Mouse (Mus musculus) thymus, postnatal 10 days (tissue): ENCODE measurements around the gene Clic3.
"Not testable (repeated sequence)": the region's sequence is repeated elsewhere in the genome, so short reads cannot be mapped to it uniquely, and the experiment has no call there.

Experiments used
- DNase-seq, 2 experiments: peaks; one replicate each; pipeline ENCODE4 v3.0.0; 2021; ENCODE audit warnings: low spot score in 2 of 2

Clic3 gene

DNA sequence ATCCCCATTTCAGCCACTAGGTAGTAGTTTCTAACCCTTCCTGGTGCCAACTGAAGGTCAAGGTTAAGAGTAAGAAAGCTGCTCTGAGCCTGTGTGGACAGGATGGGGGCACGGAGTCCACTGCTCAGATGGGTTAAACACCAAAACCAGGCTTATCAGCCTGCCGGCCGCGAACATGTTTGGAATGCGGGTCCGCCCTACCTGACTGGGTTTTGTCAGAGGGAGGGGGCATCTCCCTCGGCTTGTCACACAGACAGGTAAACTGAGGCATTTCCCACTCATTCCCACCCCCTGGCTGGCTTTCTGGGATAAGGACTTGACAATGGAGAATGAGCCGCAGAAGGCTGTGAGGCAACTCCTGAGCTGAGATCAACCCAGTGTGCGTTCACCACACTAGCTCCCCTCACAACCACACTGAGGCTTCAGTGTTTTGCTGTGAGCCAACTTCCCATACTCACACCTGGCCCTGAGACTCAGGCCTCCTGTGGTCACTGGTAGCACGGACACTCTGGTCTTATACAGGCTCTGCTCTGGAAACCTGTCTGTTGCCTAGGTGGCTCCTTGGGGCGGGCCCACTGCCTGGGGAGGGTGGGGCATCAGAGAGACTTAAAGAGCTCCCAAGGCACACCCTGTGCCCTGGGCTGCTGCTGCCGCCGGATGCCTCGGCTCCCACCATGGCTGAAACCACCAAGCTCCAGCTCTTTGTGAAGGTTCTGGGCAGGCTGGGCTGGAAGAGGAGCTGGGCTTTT, at the start of gene Clic3:
Gene Clic3, plus strand, starts transcription at position 634 of the 749 bp plus-strand sequence.
- no peak for DNase-seq

DNA sequence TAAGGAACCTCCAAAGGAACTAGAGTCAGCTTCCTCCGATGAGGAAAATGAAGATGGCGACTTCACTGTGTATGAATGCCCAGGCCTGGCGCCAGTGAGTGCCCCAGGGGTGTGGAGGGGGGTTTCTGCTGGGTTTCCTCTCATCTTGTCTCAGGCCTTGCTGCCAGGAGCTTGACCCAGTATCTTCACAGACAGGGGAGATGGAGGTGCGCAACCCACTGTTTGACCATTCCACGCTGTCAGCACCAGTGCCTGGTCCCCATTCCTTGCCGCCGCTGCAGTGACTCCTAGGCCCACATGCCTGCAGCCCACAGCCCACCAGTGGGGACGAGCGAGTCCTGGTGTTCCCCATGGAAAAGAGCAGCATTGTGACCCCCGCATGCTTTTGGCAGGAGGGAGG, 47.7 kb upstream of the Clic3 start:
- peak in 1 of 2 experiments; percentile 2 for DNase-seq

DNA sequence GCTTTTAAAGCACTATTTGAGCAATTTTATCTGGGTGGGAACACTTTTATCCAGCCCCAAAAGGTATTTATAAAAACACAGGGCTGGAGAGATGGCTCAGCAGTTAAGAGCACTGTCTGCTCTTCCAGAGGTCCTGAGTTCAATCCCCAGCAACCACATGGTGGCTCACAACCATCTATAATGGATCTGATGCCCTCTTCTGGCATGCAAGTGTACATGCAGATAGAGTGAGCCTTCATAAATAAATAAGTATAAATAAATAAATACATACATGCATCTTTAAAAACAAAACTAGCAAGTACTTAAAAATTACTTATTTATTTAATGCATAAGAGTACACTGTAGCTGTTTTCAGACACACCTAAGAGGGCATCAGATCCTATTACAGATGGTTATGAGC, 43.2 kb upstream of the Clic3 start:
- not testable (repeated sequence) for DNase-seq

DNA sequence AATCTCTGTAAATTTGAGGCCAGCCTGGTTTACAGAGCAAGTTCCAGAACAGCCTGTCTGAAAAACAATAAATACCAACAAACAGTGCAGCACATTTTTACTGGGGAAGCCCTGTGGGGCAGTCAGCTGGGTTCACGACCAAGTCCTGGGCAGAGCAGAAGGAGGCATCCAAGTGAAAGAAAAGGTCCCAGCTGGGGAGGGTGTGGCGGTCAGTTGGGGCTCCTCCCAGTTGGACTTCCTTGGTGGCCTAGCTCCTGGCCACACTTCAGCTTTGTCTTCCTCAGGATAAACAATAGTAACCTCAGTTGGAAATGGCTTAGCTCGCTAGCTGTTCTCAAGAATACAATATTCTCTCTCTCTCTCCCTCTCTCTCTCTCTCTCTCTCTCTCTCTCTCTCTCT, 39.2 kb upstream of the Clic3 start:
- DNase-seq = no peak

DNA sequence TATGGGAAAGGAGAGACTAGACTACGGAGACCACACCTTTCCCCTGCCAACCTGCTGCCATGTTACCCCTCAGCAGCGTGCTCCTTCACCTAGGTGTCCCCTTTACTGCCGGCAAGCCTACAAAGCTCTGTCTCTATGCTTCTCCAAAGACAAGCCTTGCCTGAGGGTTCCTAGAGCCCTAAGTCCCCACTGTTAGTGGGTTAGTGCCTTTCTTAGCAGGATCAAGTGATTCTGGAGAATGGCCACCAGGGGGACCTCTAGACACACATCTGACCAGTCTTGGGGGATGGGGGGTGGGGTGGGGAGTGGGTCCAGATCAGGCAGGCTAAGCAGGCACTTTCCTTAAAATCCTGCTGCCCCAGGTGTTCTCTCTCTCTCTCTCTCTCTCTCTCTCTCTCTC, 34.7 kb upstream of the Clic3 start:
- peak; percentile 27 to 68 for DNase-seq

DNA sequence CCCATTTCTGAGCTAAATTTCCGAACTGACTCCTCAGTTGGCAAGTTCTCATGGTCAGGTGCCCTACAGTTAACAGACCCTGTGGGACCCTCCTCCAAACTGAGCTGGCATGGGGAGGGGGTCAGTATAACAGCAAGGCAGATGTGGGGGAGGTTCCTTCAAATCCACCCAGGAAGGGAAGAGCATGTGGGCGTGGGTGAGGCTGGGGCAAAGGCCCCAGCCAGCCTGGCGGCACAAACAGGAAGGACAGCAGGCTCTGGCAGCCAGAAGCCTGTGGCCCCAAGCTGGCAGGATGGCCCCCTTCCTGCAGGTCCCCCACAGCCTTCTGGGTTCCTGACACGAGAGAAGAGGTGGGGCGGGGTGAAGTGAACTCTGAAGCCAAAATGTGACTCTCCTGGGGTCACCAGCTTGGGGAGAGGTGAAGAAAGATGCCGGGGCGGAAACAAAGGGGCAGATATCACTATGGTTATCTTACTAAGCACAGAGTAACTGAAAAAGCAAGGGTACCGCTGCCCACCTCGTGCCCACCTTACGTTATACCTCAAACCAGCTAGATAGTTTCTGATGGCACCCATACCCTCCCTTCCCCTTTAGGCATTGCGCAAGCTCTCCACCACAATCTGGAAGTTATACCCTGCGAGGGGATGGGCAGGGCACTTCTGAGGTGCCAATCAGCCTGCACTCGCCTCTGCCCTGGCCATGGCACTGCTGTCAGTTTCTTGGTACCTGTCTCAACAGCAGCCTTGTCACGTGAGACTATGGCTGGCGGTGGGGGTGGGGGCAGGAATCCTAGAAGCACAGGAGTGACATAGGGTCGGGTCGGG, 33.8 kb upstream of the Clic3 start, which contains the start of gene Fut7:
Gene Fut7, plus strand, starts transcription at position 681 of the 824 bp plus-strand sequence.
- peak; percentile 17 to 35 for DNase-seq

DNA sequence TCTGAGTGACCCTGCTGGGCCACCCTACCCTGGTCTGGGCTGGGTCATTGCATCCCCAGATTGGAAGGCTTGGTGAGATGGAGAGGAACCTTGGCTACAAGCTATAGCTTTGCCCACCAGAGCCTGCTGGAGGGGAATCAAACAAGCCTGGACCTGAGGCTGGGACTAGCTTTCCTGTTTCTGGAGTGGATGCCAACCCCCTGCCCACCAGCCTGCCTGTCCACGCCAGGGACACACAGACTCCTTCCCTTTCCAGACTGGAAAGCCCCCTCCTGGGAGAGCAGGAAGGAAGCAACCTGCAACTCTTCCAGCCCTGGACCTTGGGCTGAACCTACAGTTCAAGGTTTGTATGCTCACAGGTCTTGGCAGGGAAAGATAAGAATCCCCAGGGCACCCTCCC, 33.0 kb upstream of the Clic3 start:
- DNase-seq = no peak

DNA sequence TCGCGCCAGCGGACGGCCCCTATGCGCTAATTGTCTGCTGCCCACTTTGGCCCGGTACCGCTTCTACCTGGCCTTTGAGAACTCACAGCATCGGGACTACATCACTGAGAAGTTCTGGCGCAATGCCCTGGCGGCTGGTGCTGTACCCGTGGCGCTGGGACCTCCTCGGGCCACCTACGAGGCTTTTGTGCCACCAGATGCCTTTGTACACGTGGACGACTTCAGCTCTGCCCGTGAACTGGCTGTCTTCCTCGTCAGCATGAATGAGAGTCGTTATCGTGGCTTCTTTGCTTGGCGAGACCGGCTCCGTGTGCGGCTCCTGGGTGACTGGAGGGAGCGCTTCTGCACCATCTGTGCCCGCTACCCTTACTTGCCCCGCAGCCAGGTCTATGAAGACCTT, 31.2 kb upstream of the Clic3 start:
- no peak for DNase-seq

DNA sequence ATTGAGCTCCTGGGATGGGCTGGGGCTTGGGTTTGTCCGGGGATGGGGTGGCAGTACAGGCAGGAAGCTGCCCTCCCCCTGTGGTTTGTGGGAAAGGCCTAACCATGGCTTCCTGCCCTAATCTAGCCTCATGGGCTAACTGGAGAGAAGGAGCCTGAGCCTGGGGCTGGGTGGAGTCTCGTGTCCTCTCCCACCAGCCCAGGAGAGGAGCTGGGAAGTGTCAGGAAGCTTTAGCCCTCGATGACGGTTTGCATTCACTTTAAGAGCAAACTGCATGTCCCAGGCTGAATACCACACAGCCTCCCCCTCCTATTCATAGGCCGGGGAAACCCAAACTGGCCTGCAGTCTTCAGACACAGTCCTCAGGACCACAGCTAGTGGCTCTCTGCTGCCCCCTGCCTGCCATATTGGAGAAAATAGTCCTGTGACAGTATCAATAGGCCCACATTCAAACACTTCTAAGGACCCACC, 29.9 kb upstream of the Clic3 start:
- DNase-seq = peak in 1 of 2 experiments; percentile 65

DNA sequence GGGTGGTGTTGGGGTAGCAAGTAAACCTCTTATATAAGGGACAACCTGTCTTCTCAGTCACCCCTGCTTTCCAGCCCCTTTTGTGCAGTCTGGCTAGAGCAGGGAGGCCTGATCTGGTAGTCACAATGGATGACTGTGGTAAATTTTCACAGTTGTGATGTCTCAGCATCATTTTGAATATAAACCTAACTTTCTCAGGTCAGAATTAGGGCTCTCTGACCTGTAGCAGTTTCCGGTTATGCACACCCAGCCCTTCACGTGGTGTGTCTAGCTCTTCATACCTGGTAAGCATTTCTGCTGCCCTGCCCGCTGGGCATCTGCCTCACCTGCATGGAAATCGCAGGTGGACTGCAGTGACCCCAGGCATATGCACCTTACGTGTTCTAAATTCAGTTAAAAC, 29.4 kb upstream of the Clic3 start:
- DNase-seq = no peak

DNA sequence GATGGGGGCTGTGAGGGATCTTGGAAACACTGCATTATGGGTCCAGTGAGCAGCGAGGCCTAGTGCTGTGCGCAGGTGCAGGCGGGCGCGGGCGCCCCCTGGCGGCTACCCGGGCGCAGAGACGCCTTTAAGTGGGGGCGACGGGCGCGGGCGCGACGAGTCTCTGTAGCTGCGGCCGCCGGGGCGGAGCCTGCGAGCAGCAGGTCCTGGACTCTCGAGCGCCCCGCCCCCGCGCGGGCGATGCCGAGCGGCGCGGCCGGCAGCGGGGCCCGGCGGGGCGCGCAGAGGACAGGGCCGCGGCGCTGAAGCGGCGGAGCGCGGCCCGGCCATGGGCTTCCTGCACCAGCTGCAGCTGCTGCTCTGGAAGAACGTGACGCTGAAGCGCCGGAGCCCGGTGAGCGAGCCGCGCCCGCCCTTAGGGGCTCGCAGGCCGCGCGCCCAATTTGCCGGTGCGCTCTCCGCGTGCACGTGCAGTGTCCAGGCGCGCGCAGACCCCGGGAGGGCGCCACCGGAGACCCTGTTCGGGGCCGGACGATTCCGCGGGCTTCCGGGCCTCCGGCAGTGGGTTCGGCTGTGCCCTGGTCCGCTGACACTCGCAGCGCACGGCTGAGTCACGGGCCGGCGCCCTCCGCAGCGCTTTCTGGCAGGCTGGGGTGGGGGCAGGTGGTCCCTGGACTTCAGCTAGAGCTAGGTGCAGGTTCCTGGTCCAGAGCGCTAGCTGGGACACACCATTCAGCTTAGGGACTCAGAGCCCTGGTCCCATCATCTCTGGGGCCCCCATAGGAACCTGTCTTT, 28.0 kb upstream of the Clic3 start, which contains the start of gene Abca2:
Gene Abca2, plus strand, starts transcription at position 262 of the 795 bp plus-strand sequence.
- peak; percentile 91 to 97 for DNase-seq

DNA sequence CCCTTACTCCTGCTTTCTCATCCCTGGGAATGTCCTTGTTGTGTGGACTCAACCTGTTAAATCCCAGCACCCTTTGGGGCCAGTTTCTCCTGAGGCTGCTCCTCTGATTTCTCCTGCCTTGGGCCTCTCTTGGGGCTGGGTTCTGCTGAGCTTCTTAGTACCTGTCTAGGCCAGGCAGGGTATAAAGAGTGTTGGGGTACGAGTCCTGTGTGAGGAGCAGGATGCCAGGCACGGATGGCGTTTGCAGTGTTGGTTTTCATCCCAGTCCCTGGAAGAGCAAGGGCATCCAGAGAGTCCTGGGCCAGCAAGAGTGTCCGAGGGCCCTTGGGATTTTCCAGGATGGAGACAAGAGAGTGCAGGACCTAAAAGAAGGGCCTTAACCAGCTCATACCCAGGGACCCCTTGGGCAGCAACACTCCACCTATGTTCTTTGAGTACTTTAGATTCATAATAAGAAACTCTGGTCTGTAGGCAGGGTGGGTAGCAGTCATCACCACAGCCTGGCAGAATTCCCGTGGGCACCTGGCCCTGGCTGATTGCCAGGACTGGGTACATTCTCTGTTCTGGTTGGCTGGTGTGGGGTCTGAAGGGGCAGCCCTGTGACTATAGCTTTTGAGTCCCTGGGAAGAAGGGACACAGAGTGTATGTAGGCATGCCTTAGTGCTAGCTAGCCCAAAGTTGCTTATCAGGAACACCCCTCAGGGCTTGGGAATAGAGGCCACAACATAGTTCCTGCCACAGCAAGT, 27.0 kb upstream of the Clic3 start:
- DNase-seq = no peak

DNA sequence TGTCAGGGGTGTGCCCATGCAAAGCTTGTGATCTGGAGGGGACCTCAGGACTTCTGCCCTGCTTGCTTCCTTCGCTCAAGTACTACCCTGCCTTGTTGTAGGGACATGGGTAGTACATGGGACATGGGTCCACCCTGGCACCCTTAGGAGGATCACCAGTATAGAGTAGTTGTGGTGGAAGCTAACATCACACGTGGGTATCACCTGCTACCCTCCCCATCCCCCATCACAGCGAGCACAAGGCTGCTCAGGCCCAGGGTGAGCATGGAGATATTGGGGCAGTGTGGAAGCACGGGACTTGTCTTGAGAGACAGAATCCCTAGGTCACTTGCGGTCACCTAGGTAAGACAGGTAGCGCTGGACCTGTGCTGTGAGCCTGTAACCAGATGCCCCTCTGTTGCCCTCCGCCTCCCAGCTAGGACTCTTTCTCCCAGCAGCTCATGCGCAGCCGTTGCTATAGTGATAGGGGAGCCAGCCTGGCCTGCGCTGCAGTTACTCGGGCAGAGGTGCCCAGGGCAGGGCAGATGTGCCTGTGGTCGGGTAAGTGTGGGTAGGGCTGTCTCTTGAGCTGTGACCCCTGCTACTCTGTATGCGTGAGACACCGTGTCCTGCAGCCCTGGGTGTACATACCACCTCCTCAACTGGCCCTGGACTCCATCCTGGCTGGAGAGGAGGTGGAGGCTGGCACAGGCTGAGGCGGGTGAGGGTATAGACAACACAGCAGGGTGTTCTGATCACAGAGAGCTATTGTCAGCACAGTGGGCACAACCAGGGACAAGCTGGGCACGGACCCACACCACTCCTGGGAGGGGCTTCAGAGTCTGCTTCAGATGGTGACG, 26.0 kb upstream of the Clic3 start:
- no peak for DNase-seq

DNA sequence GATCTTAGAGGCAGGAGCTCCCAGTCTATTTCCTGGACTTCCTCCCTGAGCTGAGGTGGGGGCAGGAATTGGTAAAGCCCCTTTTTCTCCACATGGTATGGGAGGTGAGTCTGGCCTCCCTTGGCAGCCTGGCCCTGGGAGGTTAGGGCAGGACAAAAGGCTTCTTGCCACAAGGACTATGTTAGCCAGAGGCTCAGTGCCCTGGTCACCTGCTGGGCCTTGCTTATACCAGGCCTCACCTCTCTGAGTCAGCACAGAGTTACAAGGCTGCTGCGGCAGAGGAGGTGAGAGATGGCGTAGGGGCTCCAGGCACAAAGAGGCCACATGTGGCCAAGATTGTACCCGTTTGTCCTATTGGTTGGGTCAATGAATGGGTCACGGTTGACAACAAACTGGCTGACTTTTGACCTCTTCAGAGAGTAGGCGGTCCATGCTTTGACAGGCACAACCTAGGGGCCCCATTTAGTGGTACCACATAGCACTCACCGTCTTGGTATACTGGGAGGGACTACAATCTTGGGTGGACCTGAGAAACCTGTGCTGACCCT, 25.3 kb upstream of the Clic3 start:
- no peak for DNase-seq

DNA sequence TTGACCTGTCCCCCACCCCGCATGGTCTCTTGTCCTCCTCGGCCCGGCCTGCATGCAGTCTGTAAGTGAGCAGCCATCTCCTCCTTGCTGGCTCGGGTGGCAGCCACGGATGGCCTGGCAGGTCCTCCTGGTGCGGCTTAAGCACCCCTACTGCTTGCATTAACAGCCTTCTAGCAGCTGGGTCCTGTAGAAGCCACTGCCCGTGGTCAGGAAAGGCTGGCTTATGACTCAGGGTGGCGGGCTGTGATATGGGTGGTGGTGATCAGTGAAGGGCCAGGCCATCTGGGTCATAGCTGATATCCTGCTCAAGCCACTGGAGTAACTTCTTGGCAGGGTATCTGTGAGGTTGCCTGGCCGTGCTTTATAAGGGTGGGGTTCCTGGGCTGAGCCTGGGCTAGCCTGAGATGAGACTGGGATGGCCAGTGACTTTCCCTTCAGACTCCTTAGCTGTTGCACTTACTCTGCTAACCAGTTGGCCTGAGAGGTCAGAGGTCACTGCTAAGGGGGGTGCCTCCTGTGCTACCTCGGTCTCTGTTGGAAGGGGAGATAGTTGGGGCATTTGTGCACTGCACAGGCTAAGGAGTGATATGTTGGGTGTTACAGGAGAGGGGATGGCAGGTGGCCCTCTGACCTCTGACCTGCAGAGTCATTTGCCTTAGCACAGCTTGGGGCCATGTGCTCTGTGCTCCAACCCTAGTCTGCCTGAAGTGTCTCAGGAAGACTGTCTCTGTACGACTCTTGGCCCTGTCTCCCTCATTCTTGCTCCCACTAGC, 24.1 kb upstream of the Clic3 start:
- DNase-seq = no peak

DNA sequence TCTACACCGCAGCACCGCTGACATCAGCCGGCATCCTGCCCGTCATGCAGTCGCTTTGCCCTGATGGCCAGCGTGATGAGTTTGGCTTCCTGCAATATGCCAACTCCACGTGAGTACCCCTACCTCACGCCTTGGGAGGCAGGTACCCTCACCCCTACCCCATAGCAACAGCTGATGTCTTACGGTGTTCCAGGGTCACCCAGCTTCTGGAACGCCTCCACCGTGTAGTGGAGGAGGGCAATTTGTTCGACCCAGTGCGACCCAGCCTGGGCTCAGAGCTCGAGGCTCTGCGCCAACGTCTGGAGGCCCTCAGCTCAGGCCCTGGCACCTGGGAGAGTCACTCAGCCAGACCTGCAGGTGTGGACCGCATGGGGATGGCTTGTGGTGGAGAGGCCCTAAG, 23.5 kb upstream of the Clic3 start:
- no peak for DNase-seq

DNA sequence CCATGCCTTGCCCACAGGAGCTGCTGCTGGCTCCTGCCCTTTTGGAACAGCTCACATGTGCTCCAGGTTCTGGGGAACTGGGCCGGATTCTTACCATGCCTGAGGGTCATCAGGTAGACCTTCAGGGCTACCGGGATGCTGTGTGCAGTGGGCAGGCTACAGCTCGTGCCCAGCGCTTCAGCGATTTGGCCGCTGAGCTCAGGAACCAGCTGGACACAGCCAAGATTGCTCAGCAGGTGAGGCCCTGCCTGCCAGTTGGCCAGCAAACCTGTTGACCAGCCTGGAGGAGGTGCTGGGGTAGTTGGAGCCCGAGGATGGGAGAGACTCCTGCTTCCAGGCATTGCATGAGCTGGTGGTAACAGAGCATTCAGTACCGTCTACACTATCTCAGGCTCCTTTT, 22.3 kb upstream of the Clic3 start:
- no peak for DNase-seq

DNA sequence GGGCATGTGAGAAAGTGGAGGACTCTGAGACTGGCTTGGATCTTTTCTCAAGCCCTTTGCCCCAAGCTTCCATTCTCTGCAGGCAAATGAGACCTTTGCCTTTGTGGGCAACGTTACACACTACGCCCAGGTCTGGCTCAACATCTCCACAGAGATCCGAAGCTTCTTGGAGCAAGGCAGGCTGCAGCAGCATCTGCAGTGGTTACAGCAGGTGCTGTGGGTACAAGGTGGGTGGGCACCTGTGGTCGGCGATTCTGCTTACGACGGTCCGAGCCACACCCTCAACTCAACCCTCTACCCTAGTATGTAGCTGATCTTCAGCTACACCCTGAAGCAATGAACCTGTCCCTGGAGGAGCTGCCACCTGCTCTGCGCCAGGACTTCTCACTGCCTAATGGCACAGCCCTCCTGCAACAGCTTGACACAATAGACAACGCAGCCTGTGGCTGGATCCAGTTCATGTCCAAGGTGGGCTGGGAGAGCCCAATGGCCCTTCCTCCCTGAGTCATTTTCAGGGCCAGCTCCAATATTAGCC, 20.3 kb upstream of the Clic3 start:
- DNase-seq = no peak

DNA sequence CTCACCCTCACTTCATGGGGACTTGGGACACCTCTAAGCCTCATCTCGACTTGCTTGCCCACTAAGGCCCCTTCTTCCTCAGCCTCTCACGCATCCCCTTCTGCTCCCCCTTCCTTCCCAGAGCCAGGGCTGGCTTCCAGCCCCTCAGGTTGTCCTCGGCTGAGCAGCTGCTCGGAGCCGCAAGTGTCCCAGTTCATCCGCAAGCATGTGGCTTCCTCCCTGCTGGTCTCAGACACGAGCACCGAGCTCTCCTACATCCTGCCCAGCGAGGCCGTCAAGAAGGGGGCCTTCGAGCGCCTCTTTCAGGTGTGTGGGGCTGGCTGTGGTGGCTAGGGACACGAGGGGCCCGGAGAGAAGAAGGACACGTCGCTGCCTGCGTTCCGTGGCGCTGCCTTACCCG, 15.6 kb upstream of the Clic3 start:
- DNase-seq = no peak
